Mouse (Mus musculus) cortical plate, adult 2 months (tissue): Measurements from ENCODE around the gene Pfkfb3.

Experiments used
- CTCF ChIP-seq: fragments of 200-500 bp; IDR thresholded peaks from 2 replicates; pipeline ENCODE4 v1.5.1; 2011; ENCODE audit warnings: mild to moderate bottlenecking, control low read depth, low read length; ENCODE audit not compliant: insufficient read depth; ENCODE audit errors: extremely low read depth
- POLR2A ChIP-seq: fragments of 200-500 bp; IDR thresholded peaks from 2 replicates; pipeline ENCODE4 v1.6.1; 2011; ENCODE audit warnings: mild to moderate bottlenecking, low read length, control low read depth; ENCODE audit not compliant: insufficient read depth; ENCODE audit errors: extremely low read depth

GRCm38 (mm10) chr2:11464661-11465099, 89.2 kb downstream of the Pfkfb3 start:
- TF ChIP-seq POLR2A (no peak), CTCF (no peak)
